Mouse (Mus musculus): ENCODE measurements around the gene Olfr1262. TPM values are rescaled to one million over a fixed set of nuclear protein-coding genes. Genes with fewer than 3 reads are reported as not detected.

The Olfr1262 gene
- total RNA-seq (2023) = not detected

GRCm38 (mm10) chr2:89999845-90000244 lies at the start of gene Olfr1262:
Gene Olfr1262 (plus strand): TSS chr2:90000145.

GRCm38 (mm10) chr2:89974184-89974583 lies 25.8 kb upstream of the Olfr1262 start, which contains the start of gene Olfr1260:
Gene Olfr1260 (plus strand): TSS chr2:89974340.

GRCm38 (mm10) chr2:89990921-89991320 lies 9.0 kb upstream of the Olfr1262 start, which contains the start of gene Olfr1261:
Gene Olfr1261 (plus strand): TSS chr2:89991221.

GRCm38 (mm10) chr2:90011831-90012230 lies 11.9 kb downstream of the Olfr1262 start, which contains the start of gene Olfr1263:
Gene Olfr1263 (plus strand): TSS chr2:90012131.

GRCm38 (mm10) chr2:90025477-90025876 lies 25.5 kb downstream of the Olfr1262 start, which contains the start of gene Olfr1264:
Gene Olfr1264 (minus strand): TSS chr2:90025577.

GRCm38 (mm10) chr2:90035037-90035436 lies 35.1 kb downstream of the Olfr1262 start, which contains the start of gene Olfr1265:
Gene Olfr1265 (plus strand): TSS chr2:90035337.

Other genes with a start within 250 kb of the Olfr1262 start
- gene Olfr1253, start 243.1 kb upstream of the Olfr1262 start, total RNA-seq (2023) = not detected
- not detected for gene Olfr1254, start 206.5 kb upstream of the Olfr1262 start, total RNA-seq (2023)
- not detected for gene Olfr1255, start 188.1 kb upstream of the Olfr1262 start, total RNA-seq (2023)
- not detected for gene Olfr1256, start 158.6 kb upstream of the Olfr1262 start, total RNA-seq (2023)
- gene Olfr48, start 151.9 kb upstream of the Olfr1262 start, total RNA-seq (2023) = not detected
- not detected for gene Olfr1257, start 121.7 kb upstream of the Olfr1262 start, total RNA-seq (2023)
- not detected for gene Olfr1258, start 72.8 kb upstream of the Olfr1262 start, total RNA-seq (2023)
- gene Olfr1259, start 51.5 kb upstream of the Olfr1262 start, total RNA-seq (2023) = not detected
- gene Olfr1260, start 25.8 kb upstream of the Olfr1262 start, total RNA-seq (2023) = not detected
- not detected for gene Olfr1261, start 8.9 kb upstream of the Olfr1262 start, total RNA-seq (2023)
- gene Olfr1263, start 12.0 kb downstream of the Olfr1262 start, total RNA-seq (2023) = not detected
- gene Olfr1264, start 25.4 kb downstream of the Olfr1262 start, total RNA-seq (2023) = not detected
- gene Olfr1265, start 35.2 kb downstream of the Olfr1262 start, total RNA-seq (2023) = not detected
- not detected for gene Olfr140, start 63.4 kb downstream of the Olfr1262 start, total RNA-seq (2023)
- gene Olfr1269, start 121.3 kb downstream of the Olfr1262 start, total RNA-seq (2023) = not detected
- not detected for gene Olfr32, start 142.2 kb downstream of the Olfr1262 start, total RNA-seq (2023)
- gene Olfr1270, start 152.9 kb downstream of the Olfr1262 start, total RNA-seq (2023) = not detected
- gene Olfr1506, start 224.3 kb downstream of the Olfr1262 start, total RNA-seq (2023) = 0.73 TPM

Data from CD4-positive naive resting alpha-beta T cell, adult 76 days (primary cell).